Mouse (Mus musculus): ENCODE measurements around the gene Ess2. TPM values are rescaled to one million over a fixed set of nuclear protein-coding genes. Genes with fewer than 3 reads are reported as not detected.
"Not testable (repeated sequence)": the region's sequence is repeated elsewhere in the genome, so short reads cannot be mapped to it uniquely, and the experiment has no call there.

The Ess2 gene
- polyA plus RNA-seq (2015; fragmentation: Nextera tagmentation; extraction: Ambion mirVana): 32.7 and 38.8 TPM in 2 replicates

- DNase-seq (ENCODE audit: low spot score): peak; percentile 96
Observed at GRCm38 (mm10) chr16:17911052-17911595, at the start of gene Ess2. Gene Ess2 (minus strand): TSS chr16:17911348.

- DNase-seq (ENCODE audit: low spot score): not testable (repeated sequence)
Observed at GRCm38 (mm10) chr16:17956052-17956638, 45.0 kb upstream of the Ess2 start.

- no peak for DNase-seq (ENCODE audit: low spot score)
Observed at GRCm38 (mm10) chr16:17951618-17952017, 40.5 kb upstream of the Ess2 start.

GRCm38 (mm10) chr16:17950068-17950467, 38.9 kb upstream of the Ess2 start:
- no peak for DNase-seq (ENCODE audit: low spot score)

- DNase-seq (ENCODE audit: low spot score): peak; percentile 24
Observed at GRCm38 (mm10) chr16:17949421-17949877, 38.3 kb upstream of the Ess2 start.

- DNase-seq (ENCODE audit: low spot score): no peak
Observed at GRCm38 (mm10) chr16:17945081-17945831, 34.1 kb upstream of the Ess2 start.

DNA sequence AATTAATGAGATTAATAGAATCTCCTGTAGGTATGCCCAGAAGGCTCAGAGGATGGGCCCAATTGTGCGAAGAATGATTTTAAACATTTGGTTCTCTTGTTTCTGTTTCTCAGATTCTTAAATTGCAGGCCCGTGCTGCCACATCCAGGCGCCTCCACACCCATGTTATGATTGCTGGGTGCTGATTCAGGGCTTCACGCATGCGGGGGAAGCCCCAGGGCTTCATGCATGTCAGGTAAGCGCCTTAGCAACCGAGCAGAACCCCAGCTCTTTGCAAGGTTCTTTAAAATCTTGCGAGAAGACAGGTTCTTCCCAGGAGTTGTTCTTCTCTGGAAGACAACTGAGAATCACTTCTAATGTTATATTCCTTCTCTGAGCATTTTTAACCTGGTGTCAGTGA, 32.3 kb upstream of the Ess2 start:
- DNase-seq (ENCODE audit: low spot score): no peak

GRCm38 (mm10) chr16:17939255-17939751, 28.2 kb upstream of the Ess2 start:
- DNase-seq (ENCODE audit: low spot score): no peak

- DNase-seq (ENCODE audit: low spot score): peak; percentile 56
Observed at GRCm38 (mm10) chr16:17938821-17939220, 27.7 kb upstream of the Ess2 start.

DNA sequence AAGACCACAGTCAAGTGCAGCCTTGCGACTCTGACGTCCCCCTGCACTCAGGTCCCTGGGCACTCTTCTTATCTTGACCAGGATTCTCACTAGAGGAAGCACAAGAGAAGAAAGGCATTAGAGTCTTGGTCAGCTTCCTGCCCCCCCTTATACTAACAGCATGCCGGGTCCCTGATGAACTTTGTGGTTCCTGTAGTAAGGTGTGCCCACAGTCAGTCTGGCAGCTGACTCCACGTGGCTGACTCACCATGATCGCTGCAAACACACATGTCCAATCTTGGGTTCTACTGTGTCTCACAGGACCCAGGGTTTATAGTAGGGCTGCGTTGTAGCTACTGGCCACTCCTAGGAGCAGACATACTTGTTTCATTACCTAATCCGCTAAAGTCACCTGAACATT, 27.0 kb upstream of the Ess2 start:
- DNase-seq (ENCODE audit: low spot score): no peak

DNA sequence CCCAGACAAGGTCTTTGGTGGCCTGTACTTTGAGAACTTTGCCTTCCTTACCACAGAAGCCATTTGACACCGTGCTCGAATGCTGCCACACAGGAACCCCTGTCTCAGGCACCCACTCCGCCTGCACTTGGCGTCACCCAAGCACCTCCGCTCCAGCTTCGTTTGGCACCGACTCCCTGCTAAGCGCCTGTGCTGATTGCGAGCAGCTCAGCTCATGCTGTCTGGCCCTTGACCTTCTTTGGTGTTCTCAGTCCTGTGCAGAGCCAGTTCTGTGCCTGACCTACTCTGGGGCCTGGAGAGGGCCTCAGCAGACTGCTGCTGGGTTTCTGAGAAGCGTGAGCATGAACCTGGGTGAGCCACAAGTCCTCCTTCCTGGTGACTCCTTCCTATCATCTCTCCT, 25.6 kb upstream of the Ess2 start:
- DNase-seq (ENCODE audit: low spot score): no peak

GRCm38 (mm10) chr16:17934445-17934910, 23.3 kb upstream of the Ess2 start:
- DNase-seq (ENCODE audit: low spot score): peak; percentile 25

DNA sequence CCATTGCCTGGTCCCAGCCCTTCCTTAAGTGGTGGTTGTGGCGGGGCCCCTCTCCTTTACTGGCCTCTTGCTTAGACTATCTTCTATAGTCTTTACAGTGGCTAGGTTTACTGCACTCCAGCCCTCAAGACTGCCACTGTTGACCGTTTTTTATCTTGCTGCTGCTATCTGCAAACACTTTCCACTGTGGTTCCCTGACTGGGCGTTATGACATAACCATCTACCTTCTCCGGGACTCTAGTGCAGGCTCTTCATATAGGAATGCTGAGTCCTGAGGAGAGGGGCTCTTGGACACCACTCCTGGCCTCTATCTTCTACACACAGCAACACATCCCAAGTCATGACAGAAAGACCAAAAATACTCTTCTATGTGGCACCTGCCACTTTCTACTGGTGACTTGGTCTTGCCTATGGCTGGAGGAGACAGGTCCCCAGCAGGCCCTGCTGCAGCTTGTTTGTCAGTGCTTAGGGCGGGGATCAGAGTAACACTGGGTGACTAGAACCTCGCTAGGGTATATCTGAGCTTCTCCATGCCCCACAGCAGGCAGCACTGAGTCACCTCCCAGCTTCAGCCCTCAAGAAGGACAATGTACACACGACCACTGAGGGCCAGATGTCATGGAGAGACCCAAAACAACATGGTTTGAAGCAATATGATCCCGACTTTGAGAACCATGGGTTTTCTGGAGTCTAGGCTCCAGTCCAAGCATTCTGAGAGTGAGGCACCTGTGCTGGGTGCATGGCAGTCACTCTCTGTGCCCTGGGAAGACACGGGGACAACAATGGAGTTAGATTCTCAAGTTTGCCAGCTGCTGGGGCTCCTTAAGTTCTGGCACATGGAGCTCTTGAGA, 22.7 kb upstream of the Ess2 start:
- no peak for DNase-seq (ENCODE audit: low spot score)

- DNase-seq (ENCODE audit: low spot score): no peak
Observed at GRCm38 (mm10) chr16:17931906-17932460, 20.8 kb upstream of the Ess2 start.

DNA sequence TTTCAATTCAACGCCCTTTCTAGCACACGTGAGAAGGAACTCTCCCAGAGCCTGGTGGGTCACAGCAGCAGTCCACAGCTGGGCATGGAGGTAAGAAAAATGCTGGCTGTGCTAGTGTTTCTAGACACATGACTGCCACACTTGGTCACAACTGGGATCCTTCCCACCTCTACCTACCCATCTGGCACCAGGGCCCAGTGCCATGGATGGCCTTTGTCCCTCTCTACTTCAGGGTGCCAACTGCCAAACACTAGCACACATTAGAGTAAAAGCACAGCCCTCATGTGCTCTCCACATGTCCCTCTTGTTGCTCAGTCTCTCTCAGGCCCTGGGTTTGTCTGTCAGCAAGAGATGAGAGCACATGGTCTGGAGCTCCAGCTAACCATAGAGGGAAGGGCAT, 18.5 kb upstream of the Ess2 start:
- no peak for DNase-seq (ENCODE audit: low spot score)

- no peak for DNase-seq (ENCODE audit: low spot score)
Observed at GRCm38 (mm10) chr16:17929211-17929610, 18.1 kb upstream of the Ess2 start.

DNA sequence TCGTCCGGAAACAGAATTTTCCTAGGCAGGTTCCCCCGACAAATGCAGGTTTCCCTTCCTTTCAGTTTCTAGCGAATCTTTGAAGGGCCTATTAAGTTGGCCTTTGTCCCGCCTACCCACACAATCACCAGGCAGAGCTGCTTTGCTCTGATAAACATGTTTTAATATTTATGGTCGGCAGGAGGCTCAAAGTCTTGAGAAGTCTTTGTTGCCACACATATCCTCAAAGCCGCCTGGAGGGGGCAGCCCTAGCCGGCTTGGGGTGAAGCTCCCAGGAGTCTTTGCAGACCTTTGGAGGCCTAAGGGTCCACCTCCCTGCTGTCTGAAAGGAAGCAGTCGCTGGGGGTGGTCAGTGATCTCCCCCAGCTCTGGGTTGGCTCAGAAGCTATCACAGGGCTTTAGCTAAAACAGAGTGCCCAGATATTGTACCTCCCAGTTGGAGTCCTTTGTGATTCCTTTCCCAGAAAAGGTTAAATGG, 17.5 kb upstream of the Ess2 start:
- peak; percentile 82 for DNase-seq (ENCODE audit: low spot score)

GRCm38 (mm10) chr16:17928087-17928580, 17.0 kb upstream of the Ess2 start, which contains the start of gene Slc25a1:
Gene Slc25a1 (minus strand): TSS chr16:17928219.
- peak; percentile 19 for DNase-seq (ENCODE audit: low spot score)

DNA sequence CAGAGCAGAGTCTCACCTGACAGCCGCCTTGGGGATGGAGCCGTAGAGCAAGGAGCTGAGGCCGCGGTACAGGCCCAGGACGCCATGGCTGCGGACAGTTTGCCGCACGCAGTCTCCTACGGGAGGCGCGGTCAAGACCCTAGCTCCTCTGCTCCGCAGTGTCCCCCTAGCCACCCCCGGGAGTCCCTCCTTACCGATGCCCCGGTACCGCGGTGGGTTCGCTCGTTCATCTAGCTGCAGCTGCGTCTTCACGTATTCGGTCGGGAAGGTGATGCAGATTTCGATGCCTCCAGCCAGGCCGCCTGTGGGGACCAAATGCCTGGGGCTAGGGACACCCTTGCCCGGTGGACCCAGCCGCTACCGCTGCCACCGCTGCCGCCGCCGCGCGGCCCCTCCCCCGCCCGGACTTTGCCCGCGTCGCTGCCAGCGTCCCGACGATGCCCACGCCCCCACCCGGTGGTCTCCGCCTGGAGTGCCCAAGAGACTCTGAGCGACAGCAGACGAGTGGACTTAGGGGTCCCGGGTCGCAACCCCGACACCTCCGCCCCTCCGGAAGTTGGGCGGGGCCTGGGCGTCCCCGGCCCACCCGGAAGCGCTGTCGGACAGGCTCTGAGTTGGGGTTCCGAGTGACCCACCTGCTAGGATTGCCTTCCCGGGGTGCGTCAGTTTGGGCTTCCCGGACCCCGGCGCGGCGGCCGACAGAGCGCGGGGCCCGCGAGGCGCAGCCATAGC, 16.4 kb upstream of the Ess2 start:
- peak; percentile 51 for DNase-seq (ENCODE audit: low spot score)

DNA sequence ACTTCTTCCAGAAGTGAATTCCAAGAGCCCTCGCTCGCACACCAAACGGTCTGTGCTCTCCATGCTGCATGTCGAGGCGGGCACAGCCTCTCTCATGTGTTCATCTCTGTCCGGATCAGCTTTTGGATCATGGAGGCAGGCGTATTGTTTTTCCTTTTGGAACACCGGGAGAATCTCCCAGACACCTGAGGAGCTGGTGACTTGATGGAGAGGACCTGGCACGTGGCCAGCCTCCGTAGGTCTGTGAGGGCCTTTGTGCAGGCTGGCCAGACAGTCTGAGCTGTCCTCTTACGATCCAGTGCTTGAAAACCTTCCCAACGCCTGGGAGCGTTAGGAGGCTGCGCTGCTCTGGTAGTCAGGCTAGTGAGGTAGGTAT, 11.0 kb upstream of the Ess2 start:
- DNase-seq (ENCODE audit: low spot score): no peak

Measured in thymus, postnatal 0 days (tissue).